Mouse (Mus musculus) lung, postnatal 25 days (tissue): ENCODE data around the gene Grifin.

ENCODE experiments used
- DNase-seq: peaks from one replicate; pipeline ENCODE4 v3.0.0; 2022; ENCODE audit warnings: low spot score

Grifin gene

GRCm38 (mm10) chr5:140564896-140565295 is at the start of gene Grifin:
Grifin (minus strand) TSS chr5:140565071.
- no peak for DNase-seq

- no peak for DNase-seq
Observed at GRCm38 (mm10) chr5:140614141-140614540, 49.3 kb upstream of the Grifin start.

- DNase-seq: no peak
Observed at GRCm38 (mm10) chr5:140612191-140612590, 47.3 kb upstream of the Grifin start.

- DNase-seq: no peak
Observed at GRCm38 (mm10) chr5:140611611-140612185, 46.8 kb upstream of the Grifin start.

GRCm38 (mm10) chr5:140611021-140611583 is 46.2 kb upstream of the Grifin start:
- peak; percentile 84 for DNase-seq

GRCm38 (mm10) chr5:140610273-140611011 is 45.6 kb upstream of the Grifin start:
- DNase-seq: peak; percentile 72

GRCm38 (mm10) chr5:140609511-140610272 is 44.8 kb upstream of the Grifin start:
- peak; percentile 87 for DNase-seq

- no peak for DNase-seq
Observed at GRCm38 (mm10) chr5:140608634-140609015, 43.8 kb upstream of the Grifin start.

GRCm38 (mm10) chr5:140607836-140608633 is 43.2 kb upstream of the Grifin start:
- DNase-seq: no peak

GRCm38 (mm10) chr5:140607001-140607835 is 42.3 kb upstream of the Grifin start, which contains the start of gene Lfng:
Lfng (plus strand) TSS chr5:140607320.
- peak; percentile 97 for DNase-seq

GRCm38 (mm10) chr5:140606386-140606785 is 41.5 kb upstream of the Grifin start:
- no peak for DNase-seq

GRCm38 (mm10) chr5:140605228-140605627 is 40.4 kb upstream of the Grifin start:
- DNase-seq: no peak

- no peak for DNase-seq
Observed at GRCm38 (mm10) chr5:140604386-140604785, 39.5 kb upstream of the Grifin start.

GRCm38 (mm10) chr5:140602540-140602939 is 37.7 kb upstream of the Grifin start:
- DNase-seq: no peak

GRCm38 (mm10) chr5:140601712-140602111 is 36.8 kb upstream of the Grifin start:
- DNase-seq: no peak

- DNase-seq: no peak
Observed at GRCm38 (mm10) chr5:140599939-140600338, 35.1 kb upstream of the Grifin start.

GRCm38 (mm10) chr5:140597787-140598186 is 32.9 kb upstream of the Grifin start:
- no peak for DNase-seq

GRCm38 (mm10) chr5:140596927-140597588 is 32.2 kb upstream of the Grifin start:
- peak; percentile 81 for DNase-seq

GRCm38 (mm10) chr5:140596426-140596825 is 31.6 kb upstream of the Grifin start:
- peak; percentile 67 for DNase-seq

GRCm38 (mm10) chr5:140594846-140595245 is 30.0 kb upstream of the Grifin start:
- DNase-seq: no peak
